Mouse (Mus musculus): ENCODE measurements around the gene Fam107a.
"Not testable (repeated sequence)": the region's sequence is repeated elsewhere in the genome, so short reads cannot be mapped to it uniquely, and the experiment has no call there.

DNA sequence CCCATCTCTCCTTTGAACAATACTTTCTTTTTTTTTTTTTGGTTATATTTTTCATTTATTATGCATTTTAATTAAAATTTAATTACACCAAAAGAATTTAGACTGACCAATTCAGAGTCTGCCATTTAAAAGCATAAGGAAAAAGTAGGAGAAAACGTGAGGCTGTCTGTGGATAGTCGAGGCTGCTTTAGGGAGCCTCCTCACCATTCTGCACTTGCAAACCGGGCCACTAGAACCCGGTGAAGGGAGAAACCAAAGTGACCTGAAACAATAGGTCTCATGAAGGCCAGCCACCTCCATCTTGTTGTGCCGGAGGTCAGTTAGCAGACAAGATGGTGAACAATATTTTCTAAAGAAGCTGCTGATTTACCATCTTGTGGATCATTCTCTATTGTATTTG is 31.2 kb downstream of the Fam107a start:
- not testable (repeated sequence) for TF ChIP-seq CTCF (IDR thresholded peaks at IDR 0.05; ENCODE audit: low read depth); EP300 (optimal IDR thresholded peaks at IDR 0.05)

Data from stomach, postnatal 0 days (tissue).